8 mouse cellular contexts compared by ENCODE assay signal in genomic region chr6:86848915-86849644, GRCm38 (mm10). TPM values are rescaled to one million over a fixed set of nuclear protein-coding genes. Genes with fewer than 3 reads are reported as not detected.
DNase-seq lines count a peak whose midpoint lies in the region; ATAC-seq and TF ChIP-seq lines count a peak whose summit lies in the region.

Gene Aak1, plus strand, starts transcription at chr6:86849517.

- no peaks in the 10 kb centered on the region for H3K36me3 ChIP-seq in hindbrain, embryonic 14.5 days (replicated peaks; ENCODE audit: control insufficient read depth, insufficient read depth)

- POLR2A ChIA-PET in Patski (lab: Charles Lee), result interaction anchor here (1.1 kb wide), 1 partner anchor 30 kb away, joined by 4 read pairs; no protein-coding TSS in a partner anchor

- no peak for TF ChIP-seq CTCF in Patski (IDR thresholded peaks at IDR 0.05)

- no peaks in the 10 kb centered on the region for H3K9me3 ChIP-seq in hindbrain, embryonic 14.5 days (ENCODE audit: control insufficient read depth, low read length)

- H3K4me2 ChIP-seq in hindbrain, embryonic 14.5 days (replicated peaks), result peak within 1 kb of the TSS; percentile 94

- peak within 1 kb of the TSS; percentile 90 for H3K4me3 ChIP-seq in hindbrain, embryonic 14.5 days (replicated peaks; ENCODE audit: low read length)

- WGBS in hindbrain, embryonic 14.5 days, result under 1% methylated on average over 56 of the region's 60 CpGs

- in situ Hi-C loops in Patski (cut with MboI; ENCODE audit: low pct_unique_long_range_greater_than_20kb), result no loop called here

- H3K27me3 ChIP-seq in Patski, result no peaks in the 10 kb centered on the region
- no peaks in the 10 kb centered on the region for H3K27me3 ChIP-seq in hindbrain, embryonic 14.5 days (ENCODE audit: control insufficient read depth, insufficient read depth, low read length)

- CTCF ChIA-PET in Patski (lab: Charles Lee), result no interaction called here

- H3K9ac ChIP-seq in hindbrain, embryonic 14.5 days, result peak within 1 kb of the TSS; percentile 88

- peaks cover 37% of the 10 kb centered on the region for H3K4me1 ChIP-seq in hindbrain, embryonic 14.5 days (replicated peaks; ENCODE audit: control insufficient read depth, insufficient read depth, low read length)

- DNase-seq in Patski (ENCODE audit: low read depth, low spot score), result peak; percentile 59
- peak; percentile 93 to 96 for DNase-seq in cerebellum, postnatal 14 days
- peak; percentile 87 to 89 for DNase-seq in frontal cortex, postnatal 25 days (ENCODE audit: low spot score in 2 of 2)
- peak; percentile 92 for DNase-seq in hindbrain, embryonic 14.5 days (ENCODE audit: low spot score)
- peak; percentile 92 to 94 for DNase-seq in layer of hippocampus, postnatal 36 days
- DNase-seq in lung, postnatal 36 days, result peak; percentile 93
- peak; percentile 94 for DNase-seq in retina, postnatal 1 day
- peak; percentile 84 to 91 for DNase-seq in urinary bladder, adult 18-20 months (ENCODE audit: low spot score in 2 of 2)

- H3K27ac ChIP-seq in hindbrain, embryonic 14.5 days, result peak within 1 kb of the TSS; percentile 98

- ATAC-seq in Patski, result peak; percentile 76
- ATAC-seq in hindbrain, embryonic 14.5 days (ENCODE audit: low FRiP score), result peak; percentile 93

RNA-seq across cellular contexts. Expression of gene Aak1, which starts in this region (rescaled TPM):
- 60.1 TPM for polyA plus RNA-seq in Patski (2021)
- 49.8 and 52.7 TPM in 2 replicates for polyA plus RNA-seq in hindbrain, embryonic 14.5 days (2014; fragmentation: Nextera tagmentation; extraction: Ambion mirVana)
- total RNA-seq in layer of hippocampus, postnatal 36 days (2021), result 100 to 1,000 TPM; 435 to 445 TPM

Comparison
In these comparisons a context has a peak if more than half of its experiments do, and no peak if none do; other contexts are left out.
1. Peak in every context shown above with its lines: DNase-seq, ATAC-seq, H3K4me3 ChIP-seq and H3K27ac ChIP-seq.